Mouse (Mus musculus): ENCODE data around the gene Fut8. TPM values are rescaled to one million over a fixed set of nuclear protein-coding genes. Genes with fewer than 3 reads are reported as not detected.

Fut8 gene
- polyA plus RNA-seq (2015; fragmentation: Nextera tagmentation; extraction: Ambion mirVana) = 29.6 and 30.4 TPM in 2 replicates

- peak; percentile 97 for DNase-seq (ENCODE audit: low spot score)
- H3K9me3 ChIP-seq (replicated peaks; ENCODE audit: low read length) = no peaks in the 10 kb centered on the region
- TF ChIP-seq CTCF (IDR thresholded peaks at IDR 0.05; ENCODE audit: low read depth) = no peak
- H3K27ac ChIP-seq = peak within 1 kb of the TSS; percentile 92
- no peaks in the 10 kb centered on the region for H3K27me3 ChIP-seq (ENCODE audit: insufficient read depth, low read length)
- WGBS = under 1% methylated on average over 42 of the region's 46 CpGs
- ATAC-seq (replicated peaks; ENCODE audit: low FRiP score, low read depth) = peak; percentile 81
- H3K4me2 ChIP-seq (ENCODE audit: low read length) = peak within 1 kb of the TSS; percentile 95
- no peaks in the 10 kb centered on the region for H3K36me3 ChIP-seq (ENCODE audit: insufficient read depth, low read length)
- peak within 1 kb of the TSS; percentile 76 for H3K9ac ChIP-seq (ENCODE audit: low read depth, low read length)
- 0 out of 2 replicates have a peak, but pooled peaks cover 3% of the 10 kb centered on the region for H3K4me1 ChIP-seq (replicated peaks; ENCODE audit: insufficient read depth, low read length)
- H3K4me3 ChIP-seq (replicated peaks; ENCODE audit: low read depth, low read length) = peak within 1 kb of the TSS; percentile 82
Observed at GRCm38 (mm10) chr12:77237950-77238530, at the start of gene Fut8. TSS of gene Fut8 (plus strand) at chr12:77238125.

- TF ChIP-seq CTCF (IDR thresholded peaks at IDR 0.05; ENCODE audit: low read depth) = no peak
- no peak overlapping the region for H3K4me2 ChIP-seq (ENCODE audit: low read length)
- DNase-seq (ENCODE audit: low spot score) (no peak), ATAC-seq (replicated peaks; ENCODE audit: low FRiP score, low read depth) (no peak)
- 57% methylated on average over 4 of the region's 4 CpGs for WGBS
- no peaks in the 10 kb centered on the region for H3K4me1 ChIP-seq (replicated peaks; ENCODE audit: insufficient read depth, low read length)
- H3K4me3 ChIP-seq (replicated peaks; ENCODE audit: low read depth, low read length) = no peak overlapping the region
- H3K27ac ChIP-seq = no peak overlapping the region
- H3K27me3 ChIP-seq (ENCODE audit: insufficient read depth, low read length) = no peaks in the 10 kb centered on the region
- no peak overlapping the region for H3K9ac ChIP-seq (ENCODE audit: low read depth, low read length)
- no peaks in the 10 kb centered on the region for H3K9me3 ChIP-seq (replicated peaks; ENCODE audit: low read length)
- H3K36me3 ChIP-seq (ENCODE audit: insufficient read depth, low read length) = no peaks in the 10 kb centered on the region
Observed at GRCm38 (mm10) chr12:77189161-77189560, 48.8 kb upstream of the Fut8 start.

- no peak overlapping the region for H3K4me3 ChIP-seq (replicated peaks; ENCODE audit: low read depth, low read length)
- no peak overlapping the region for H3K27ac ChIP-seq
- H3K36me3 ChIP-seq (ENCODE audit: insufficient read depth, low read length) = no peaks in the 10 kb centered on the region
- no peak overlapping the region for H3K4me2 ChIP-seq (ENCODE audit: low read length)
- ATAC-seq (replicated peaks; ENCODE audit: low FRiP score, low read depth) = no peak
- TF ChIP-seq CTCF (IDR thresholded peaks at IDR 0.05; ENCODE audit: low read depth) = no peak
- H3K9ac ChIP-seq (ENCODE audit: low read depth, low read length) = no peak overlapping the region
- no peaks in the 10 kb centered on the region for H3K9me3 ChIP-seq (replicated peaks; ENCODE audit: low read length)
- no peak for DNase-seq (ENCODE audit: low spot score)
- WGBS = 93% methylated on average over 3 of the region's 3 CpGs
- H3K4me1 ChIP-seq (replicated peaks; ENCODE audit: insufficient read depth, low read length) = no peaks in the 10 kb centered on the region
- H3K27me3 ChIP-seq (ENCODE audit: insufficient read depth, low read length) = no peaks in the 10 kb centered on the region
Observed at GRCm38 (mm10) chr12:77189933-77190446, 47.9 kb upstream of the Fut8 start.

GRCm38 (mm10) chr12:77191478-77192271 lies 46.2 kb upstream of the Fut8 start:
- Histone ChIP-seq H3K4me1 (replicated peaks; ENCODE audit: insufficient read depth, low read length) (no peaks in the 10 kb centered on the region), H3K4me2 (ENCODE audit: low read length) (no peak overlapping the region), H3K4me3 (replicated peaks; ENCODE audit: low read depth, low read length) (no peak overlapping the region), H3K27me3 (ENCODE audit: insufficient read depth, low read length) (no peaks in the 10 kb centered on the region), H3K27ac (no peak overlapping the region), H3K36me3 (ENCODE audit: insufficient read depth, low read length) (no peaks in the 10 kb centered on the region), H3K9ac (ENCODE audit: low read depth, low read length) (no peak overlapping the region), H3K9me3 (replicated peaks; ENCODE audit: low read length) (no peaks in the 10 kb centered on the region)
- no peak for TF ChIP-seq CTCF (IDR thresholded peaks at IDR 0.05; ENCODE audit: low read depth)
- no peak for ATAC-seq (replicated peaks; ENCODE audit: low FRiP score, low read depth)
- 89% methylated on average over 9 of the region's 9 CpGs for WGBS
- no peak for DNase-seq (ENCODE audit: low spot score)

GRCm38 (mm10) chr12:77192714-77193113 lies 45.2 kb upstream of the Fut8 start:
- no peak for TF ChIP-seq CTCF (IDR thresholded peaks at IDR 0.05; ENCODE audit: low read depth)
- Histone ChIP-seq H3K4me1 (replicated peaks; ENCODE audit: insufficient read depth, low read length) (no peaks in the 10 kb centered on the region), H3K4me2 (ENCODE audit: low read length) (no peak overlapping the region), H3K4me3 (replicated peaks; ENCODE audit: low read depth, low read length) (no peak overlapping the region), H3K9me3 (replicated peaks; ENCODE audit: low read length) (no peaks in the 10 kb centered on the region), H3K36me3 (ENCODE audit: insufficient read depth, low read length) (no peaks in the 10 kb centered on the region), H3K27me3 (ENCODE audit: insufficient read depth, low read length) (no peaks in the 10 kb centered on the region), H3K27ac (no peak overlapping the region), H3K9ac (ENCODE audit: low read depth, low read length) (no peak overlapping the region)
- DNase-seq (ENCODE audit: low spot score) = no peak
- WGBS = 89% methylated on average over 3 of the region's 3 CpGs
- no peak for ATAC-seq (replicated peaks; ENCODE audit: low FRiP score, low read depth)

- Histone ChIP-seq H3K27me3 (ENCODE audit: insufficient read depth, low read length) (no peaks in the 10 kb centered on the region), H3K36me3 (ENCODE audit: insufficient read depth, low read length) (no peaks in the 10 kb centered on the region), H3K9me3 (replicated peaks; ENCODE audit: low read length) (no peaks in the 10 kb centered on the region), H3K4me1 (replicated peaks; ENCODE audit: insufficient read depth, low read length) (no peaks in the 10 kb centered on the region), H3K9ac (ENCODE audit: low read depth, low read length) (no peak overlapping the region), H3K27ac (no peak overlapping the region), H3K4me2 (ENCODE audit: low read length) (no peak overlapping the region), H3K4me3 (replicated peaks; ENCODE audit: low read depth, low read length) (no peak overlapping the region)
- no peak for TF ChIP-seq CTCF (IDR thresholded peaks at IDR 0.05; ENCODE audit: low read depth)
- ATAC-seq (replicated peaks; ENCODE audit: low FRiP score, low read depth) (no peak), DNase-seq (ENCODE audit: low spot score) (no peak)
- WGBS = 75% methylated on average over 4 of the region's 4 CpGs
Observed at GRCm38 (mm10) chr12:77193225-77193716, 44.7 kb upstream of the Fut8 start.

All from kidney, postnatal 0 days (tissue).